Mouse (Mus musculus) forebrain, embryonic 15.5 days (tissue): Measurements from ENCODE around the gene Kalrn. TPM values are rescaled to one million over a fixed set of nuclear protein-coding genes. Genes with fewer than 3 reads are reported as not detected.

Source experiments
- ATAC-seq: fragments of 200-750 bp; cut with Nextera tagmentation; replicated peaks from 2 replicates; pipeline ENCODE4 v1.8.0; 2017; ENCODE audit warnings: mild to moderate bottlenecking, moderate TSS enrichment, moderate library complexity
- H3K27ac ChIP-seq: fragments of 300-500 bp; sonication (generic); replicated peaks from 2 replicates; pipeline ENCODE4 v1.5.1; 2015; ENCODE audit warnings: mild to moderate bottlenecking, inconsistent platforms
- H3K27me3 ChIP-seq: fragments of 300-500 bp; sonication (generic); 2 replicates; pipeline ENCODE4 v1.6.1; 2015; ENCODE audit warnings: inconsistent platforms
- H3K36me3 ChIP-seq: fragments of 300-500 bp; sonication (generic); 2 replicates; pipeline ENCODE4 v1.6.1; 2015; ENCODE audit warnings: mild to moderate bottlenecking, inconsistent platforms
- H3K4me1 ChIP-seq: fragments of 300-500 bp; sonication (generic); 2 replicates; pipeline ENCODE4 v1.6.1; 2015; ENCODE audit warnings: inconsistent platforms
- H3K4me2 ChIP-seq: fragments of 300-500 bp; sonication (generic); replicated peaks from 2 replicates; pipeline ENCODE4 v1.6.1; 2015; ENCODE audit warnings: mild to moderate bottlenecking, inconsistent platforms
- H3K4me3 ChIP-seq: fragments of 300-500 bp; sonication (generic); 2 replicates; pipeline ENCODE4 v1.5.1; 2015; ENCODE audit warnings: mild to moderate bottlenecking, inconsistent platforms
- H3K9ac ChIP-seq: fragments of 300-500 bp; sonication (generic); replicated peaks from 2 replicates; pipeline ENCODE4 v1.6.1; 2015; ENCODE audit warnings: mild to moderate bottlenecking, inconsistent platforms
- H3K9me3 ChIP-seq: fragments of 300-500 bp; sonication (generic); 2 replicates; pipeline ENCODE4 v1.6.1; 2016; ENCODE audit warnings: inconsistent platforms
- WGBS: fragments of 180-500 bp; shearing (Covaris S2); methylation state at CpG from one replicate; pipeline ENCODE4 v1.1.7; 2015; ENCODE audit warnings: mixed read lengths; 5-methylcytosine and 5-hydroxymethylcytosine counted together
- polyA plus RNA-seq: library from polyadenylated mRNA; unstranded; fragments of >200 nt; fragmentation: Nextera tagmentation; extraction: Ambion mirVana; gene quantifications from 2 replicates; pipeline ENCODE4 v1.2.1, GENCODE M21; 2015

Gene Kalrn
- polyA plus RNA-seq, 1 experiment from 2014 or later: 36.4 TPM

DNA sequence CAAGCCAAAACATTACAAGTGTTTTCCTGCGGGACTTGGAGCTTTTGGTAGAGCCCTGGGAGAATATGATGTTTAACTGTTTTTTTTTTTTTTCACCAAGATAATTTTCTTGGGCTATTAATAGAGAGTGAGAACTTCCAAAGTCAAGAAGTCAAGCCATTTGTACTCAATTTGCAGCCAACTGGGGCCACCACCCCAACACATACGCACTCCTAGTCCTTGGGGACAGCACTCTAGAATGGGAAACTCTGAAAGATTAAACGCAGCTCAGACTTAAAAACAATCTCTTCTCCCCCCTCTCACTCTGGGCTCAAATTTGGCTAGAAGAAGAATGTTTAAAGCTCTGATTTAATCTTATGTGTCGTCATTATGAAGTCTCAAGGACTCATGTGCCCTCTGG, 214.1 kb downstream of the Kalrn start:
- 94% methylated on average over 4 of the region's 4 CpGs for WGBS

DNA sequence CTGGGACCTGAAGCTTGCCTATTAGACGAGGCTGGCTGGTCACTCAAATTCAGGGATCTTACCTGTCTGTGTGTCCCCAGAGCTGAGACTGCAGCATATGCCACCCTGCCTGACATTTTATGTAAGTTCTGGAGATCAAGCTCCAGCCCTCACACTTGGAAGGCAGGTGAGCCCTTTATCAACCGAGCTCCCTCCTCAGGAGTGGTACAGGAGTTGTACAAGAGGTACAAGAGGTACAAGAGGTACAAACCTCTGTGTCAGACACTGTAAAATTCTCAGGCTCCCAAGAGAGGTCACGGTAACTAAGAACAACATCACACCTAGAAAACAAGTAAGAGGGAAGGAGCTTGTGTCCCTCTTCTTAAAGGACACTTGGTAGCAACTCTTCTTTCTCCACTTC, 217.8 kb downstream of the Kalrn start:
- Histone ChIP-seq H3K9me3 (no peaks in the 10 kb centered on the region), H3K27me3 (no peaks in the 10 kb centered on the region), H3K4me2 (no peak overlapping the region), H3K9ac (no peak overlapping the region), H3K4me1 (no peaks in the 10 kb centered on the region), H3K36me3 (peaks cover 2% of the 10 kb centered on the region; the same call in 1 of the 2 replicates), H3K27ac (no peak overlapping the region), H3K4me3 (no peak overlapping the region)
- ATAC-seq: no peak
- 90% methylated on average over 3 of the region's 3 CpGs for WGBS

More for the DNA sequence above, 214.1 kb downstream of the Kalrn start:
- ATAC-seq: no peak
- Histone ChIP-seq H3K4me3 (no peak overlapping the region), H3K9me3 (no peaks in the 10 kb centered on the region), H3K27ac (no peak overlapping the region), H3K4me2 (no peak overlapping the region), H3K36me3 (peaks cover 4% of the 10 kb centered on the region; the same call in 1 of the 2 replicates), H3K9ac (no peak overlapping the region), H3K27me3 (no peaks in the 10 kb centered on the region), H3K4me1 (no peaks in the 10 kb centered on the region)

DNA sequence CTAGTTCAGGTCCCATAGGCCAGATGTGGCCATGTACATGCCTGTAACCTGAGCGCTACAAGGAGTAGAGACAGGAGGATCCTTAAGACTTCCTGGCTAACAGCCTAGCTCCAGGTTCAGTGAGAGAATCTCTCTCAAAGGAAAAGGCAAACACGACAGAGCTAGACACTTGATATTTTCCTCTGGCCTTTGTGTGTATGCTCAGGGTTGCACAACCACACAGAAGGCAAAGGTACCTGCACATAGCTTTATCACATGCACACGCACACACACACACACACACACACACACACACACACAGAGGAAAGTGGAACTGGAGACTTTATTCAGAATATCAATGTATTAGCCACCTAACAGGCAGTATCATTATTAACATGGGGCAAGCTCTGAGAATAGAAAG, 219.3 kb downstream of the Kalrn start:
- Histone ChIP-seq H3K4me2 (no peak overlapping the region), H3K9me3 (no peaks in the 10 kb centered on the region), H3K4me1 (no peaks in the 10 kb centered on the region), H3K4me3 (no peak overlapping the region), H3K9ac (no peak overlapping the region), H3K27ac (no peak overlapping the region), H3K36me3 (no peaks in the 10 kb centered on the region), H3K27me3 (no peaks in the 10 kb centered on the region)
- 92% methylated on average over 3 of the region's 3 CpGs for WGBS
- ATAC-seq: no peak

DNA sequence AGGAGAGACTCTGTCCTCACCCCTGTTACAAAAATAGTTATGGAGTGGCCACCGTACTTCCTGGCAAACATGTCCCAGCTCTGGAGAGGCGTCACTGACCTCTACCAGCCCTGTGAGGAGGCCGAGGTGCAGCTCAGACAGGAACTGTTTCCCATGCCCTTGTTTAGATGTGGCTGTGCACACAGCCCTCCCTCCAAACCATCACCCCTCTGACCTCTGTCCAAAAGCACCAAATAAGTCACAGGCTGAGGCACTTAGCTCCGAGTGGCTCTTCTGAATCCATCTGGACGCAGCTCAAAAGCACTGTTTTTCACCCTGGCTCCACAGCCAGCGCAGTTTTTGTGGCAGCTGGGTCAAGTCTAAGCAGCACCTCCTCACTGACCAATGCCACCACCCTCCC, 220.6 kb downstream of the Kalrn start:
- H3K9me3 ChIP-seq: no peaks in the 10 kb centered on the region
- no peak overlapping the region for H3K4me2 ChIP-seq
- H3K27me3 ChIP-seq: no peaks in the 10 kb centered on the region
- no peak overlapping the region for H3K4me3 ChIP-seq
- 80% methylated on average over 6 of the region's 6 CpGs for WGBS
- no peak for ATAC-seq
- no peak overlapping the region for H3K27ac ChIP-seq
- no peak overlapping the region for H3K9ac ChIP-seq
- H3K4me1 ChIP-seq: no peaks in the 10 kb centered on the region
- no peaks in the 10 kb centered on the region for H3K36me3 ChIP-seq

DNA sequence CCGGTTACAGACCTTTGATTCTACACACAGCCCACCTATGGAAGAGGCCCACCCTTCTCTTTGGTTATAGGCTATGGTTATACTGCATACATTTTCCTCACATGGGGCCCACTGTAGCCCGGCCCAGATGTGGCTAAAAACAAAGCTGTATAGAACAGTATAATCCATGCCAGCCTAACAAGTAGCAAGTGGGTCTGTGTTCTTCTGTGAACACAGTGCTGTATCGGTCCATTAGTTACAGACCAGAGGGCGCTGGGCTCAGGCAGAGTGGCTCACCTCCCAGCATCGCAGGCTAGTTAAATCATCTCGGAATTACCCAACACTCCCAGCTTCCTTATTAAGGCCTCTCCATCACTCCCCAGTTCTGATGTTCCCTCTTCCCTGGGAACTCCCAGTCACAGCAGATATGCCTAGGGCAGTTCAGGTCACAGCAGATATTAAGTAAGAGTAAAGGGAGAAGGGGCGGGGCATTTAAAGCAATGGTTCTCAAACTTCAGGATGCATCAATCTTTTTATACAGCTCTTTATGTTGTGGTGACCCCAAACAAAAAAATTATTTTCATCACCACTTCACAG, 221.7 kb downstream of the Kalrn start:
- Histone ChIP-seq H3K4me2 (no peak overlapping the region), H3K27ac (no peak overlapping the region), H3K27me3 (no peaks in the 10 kb centered on the region), H3K4me3 (no peak overlapping the region), H3K9me3 (no peaks in the 10 kb centered on the region), H3K9ac (no peak overlapping the region), H3K4me1 (no peaks in the 10 kb centered on the region), H3K36me3 (no peaks in the 10 kb centered on the region)
- no peak for ATAC-seq
- 81% methylated on average over 7 of the region's 7 CpGs for WGBS

DNA sequence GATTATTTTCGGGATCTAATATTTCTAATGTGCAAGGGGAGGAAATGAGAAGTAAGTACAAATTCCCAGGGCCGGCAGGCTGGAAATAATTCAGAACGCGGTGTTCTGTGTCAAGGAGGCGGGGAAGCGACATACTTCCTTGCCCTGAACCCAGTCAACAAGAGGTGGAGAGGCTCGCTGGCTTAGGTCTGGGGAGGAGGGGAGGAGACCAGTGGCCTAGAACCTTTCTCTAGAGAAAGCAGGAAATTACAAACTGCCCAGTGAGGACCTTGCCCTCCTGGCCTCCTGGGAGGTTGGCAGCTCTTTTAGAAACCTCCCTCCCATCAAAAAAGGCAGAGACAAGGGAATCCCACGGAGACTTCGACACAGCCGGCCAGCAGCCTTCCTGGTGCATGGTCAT, 225.8 kb downstream of the Kalrn start:
- Histone ChIP-seq H3K9me3 (no peaks in the 10 kb centered on the region), H3K4me3 (no peak overlapping the region), H3K27me3 (no peaks in the 10 kb centered on the region), H3K9ac (no peak overlapping the region), H3K27ac (no peak overlapping the region), H3K36me3 (no peaks in the 10 kb centered on the region), H3K4me1 (peaks cover 16% of the 10 kb centered on the region), H3K4me2 (no peak overlapping the region)
- WGBS: 66% methylated on average over 10 of the region's 10 CpGs
- no peak for ATAC-seq

DNA sequence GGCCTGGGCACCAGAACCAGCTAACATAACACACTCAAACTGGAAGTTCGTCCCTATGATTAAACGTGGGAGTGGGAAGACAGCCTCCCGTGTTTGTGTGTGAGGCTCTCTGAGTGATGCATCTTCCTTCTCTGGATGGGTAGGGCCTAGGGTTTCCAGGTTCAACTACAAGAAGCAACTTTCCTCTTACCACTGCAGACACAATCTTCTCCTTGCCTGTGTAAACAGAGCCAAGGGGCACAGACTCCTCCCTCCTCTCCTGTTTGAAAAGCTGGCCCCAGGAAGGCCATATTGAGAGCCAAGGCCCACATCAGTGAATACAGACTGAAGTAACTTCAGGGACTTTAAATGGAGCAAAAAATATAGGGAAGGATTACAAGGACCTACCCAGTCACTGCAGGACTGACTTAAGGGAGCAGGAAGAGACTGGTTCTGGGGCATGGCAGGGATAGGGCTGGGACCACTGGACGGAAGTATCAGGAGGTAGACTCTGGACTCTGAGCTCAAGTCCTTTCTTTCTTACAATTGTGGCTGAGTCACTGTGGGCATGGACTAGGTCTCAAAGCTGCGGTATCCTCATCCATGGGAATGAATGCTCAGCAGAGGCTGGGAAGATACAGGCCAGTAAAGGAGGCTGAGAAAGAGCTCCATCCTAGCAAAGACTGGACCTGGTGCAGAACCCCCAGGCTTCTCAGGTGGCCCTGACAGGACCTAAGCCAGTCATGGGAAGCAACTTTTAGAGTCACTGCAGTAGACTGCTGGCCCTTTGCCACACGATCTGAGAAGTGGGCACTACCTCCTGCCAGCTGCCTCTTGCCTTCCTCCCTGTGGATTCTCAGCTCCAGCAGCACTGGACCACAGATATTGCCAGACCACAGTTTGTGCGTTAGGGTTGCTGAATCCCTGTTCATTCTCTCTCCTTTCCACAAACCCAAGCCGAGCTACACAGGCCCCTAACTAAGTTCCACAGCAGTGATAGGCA, 228.1 kb downstream of the Kalrn start:
- no peaks in the 10 kb centered on the region for H3K9me3 ChIP-seq
- no peak overlapping the region for H3K4me2 ChIP-seq
- 92% methylated on average over 8 of the region's 8 CpGs for WGBS
- peaks cover 29% of the 10 kb centered on the region for H3K4me1 ChIP-seq
- no peaks in the 10 kb centered on the region for H3K27me3 ChIP-seq
- ATAC-seq: no peak
- H3K4me3 ChIP-seq: no peak overlapping the region
- no peak overlapping the region for H3K9ac ChIP-seq
- H3K27ac ChIP-seq: no peak overlapping the region
- H3K36me3 ChIP-seq: no peaks in the 10 kb centered on the region

DNA sequence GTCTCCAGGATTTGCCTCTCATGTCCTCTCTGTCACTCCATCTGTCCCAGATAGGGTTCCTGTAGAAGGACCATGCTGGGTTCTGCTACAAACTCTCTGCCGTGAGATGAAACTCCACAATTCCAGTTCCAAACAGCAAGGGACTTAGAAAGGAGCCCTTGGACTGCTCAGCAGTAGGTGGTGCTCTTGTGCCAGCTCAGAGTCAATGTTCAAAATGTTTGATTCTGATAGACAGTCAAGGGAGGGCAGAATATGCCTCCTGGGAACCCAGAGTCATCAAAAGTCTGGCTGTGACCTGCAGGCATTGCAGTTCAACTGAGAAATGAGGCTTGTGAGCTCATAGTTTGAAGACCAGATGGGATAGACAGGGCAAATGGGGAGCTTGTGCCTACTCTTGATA, 229.4 kb downstream of the Kalrn start:
- Histone ChIP-seq H3K4me2 (no peak overlapping the region), H3K4me1 (peaks cover 32% of the 10 kb centered on the region), H3K27ac (no peak overlapping the region; the same call in 1 of the 2 replicates), H3K27me3 (no peaks in the 10 kb centered on the region), H3K4me3 (no peak overlapping the region), H3K9me3 (no peaks in the 10 kb centered on the region), H3K36me3 (no peaks in the 10 kb centered on the region), H3K9ac (no peak overlapping the region)
- ATAC-seq: 0 out of 2 replicates have a peak, but pooled peaks have one; percentile 32
- WGBS: 50% methylated on average over 1 of the region's 1 CpGs

DNA sequence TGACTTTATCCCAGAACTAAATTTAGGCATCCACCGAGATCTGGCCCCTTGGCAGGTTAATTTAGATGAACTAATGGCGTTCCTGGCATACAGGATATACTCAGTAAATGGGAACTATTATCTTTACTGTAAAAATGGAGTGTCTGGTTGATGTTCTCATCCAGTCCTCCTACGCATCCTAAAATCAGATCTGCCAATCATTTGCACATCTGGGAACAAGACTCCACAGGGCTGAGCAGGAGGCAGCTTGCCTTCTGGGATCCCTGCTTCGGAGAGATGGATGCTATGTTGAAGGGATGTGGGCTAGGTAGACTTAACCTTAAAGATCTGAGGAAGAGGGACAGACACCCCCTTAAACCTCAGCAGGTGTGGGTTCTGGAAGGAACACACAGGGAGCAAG, 230.2 kb downstream of the Kalrn start:
- H3K4me2 ChIP-seq: no peak overlapping the region
- no peak for ATAC-seq
- H3K4me1 ChIP-seq: peaks cover 39% of the 10 kb centered on the region
- no peaks in the 10 kb centered on the region for H3K27me3 ChIP-seq
- no peak overlapping the region for H3K4me3 ChIP-seq
- no peak overlapping the region for H3K9ac ChIP-seq
- H3K9me3 ChIP-seq: no peaks in the 10 kb centered on the region
- peak overlapping the region; percentile 79 for H3K27ac ChIP-seq
- WGBS: 81% methylated on average over 4 of the region's 4 CpGs
- no peaks in the 10 kb centered on the region for H3K36me3 ChIP-seq

DNA sequence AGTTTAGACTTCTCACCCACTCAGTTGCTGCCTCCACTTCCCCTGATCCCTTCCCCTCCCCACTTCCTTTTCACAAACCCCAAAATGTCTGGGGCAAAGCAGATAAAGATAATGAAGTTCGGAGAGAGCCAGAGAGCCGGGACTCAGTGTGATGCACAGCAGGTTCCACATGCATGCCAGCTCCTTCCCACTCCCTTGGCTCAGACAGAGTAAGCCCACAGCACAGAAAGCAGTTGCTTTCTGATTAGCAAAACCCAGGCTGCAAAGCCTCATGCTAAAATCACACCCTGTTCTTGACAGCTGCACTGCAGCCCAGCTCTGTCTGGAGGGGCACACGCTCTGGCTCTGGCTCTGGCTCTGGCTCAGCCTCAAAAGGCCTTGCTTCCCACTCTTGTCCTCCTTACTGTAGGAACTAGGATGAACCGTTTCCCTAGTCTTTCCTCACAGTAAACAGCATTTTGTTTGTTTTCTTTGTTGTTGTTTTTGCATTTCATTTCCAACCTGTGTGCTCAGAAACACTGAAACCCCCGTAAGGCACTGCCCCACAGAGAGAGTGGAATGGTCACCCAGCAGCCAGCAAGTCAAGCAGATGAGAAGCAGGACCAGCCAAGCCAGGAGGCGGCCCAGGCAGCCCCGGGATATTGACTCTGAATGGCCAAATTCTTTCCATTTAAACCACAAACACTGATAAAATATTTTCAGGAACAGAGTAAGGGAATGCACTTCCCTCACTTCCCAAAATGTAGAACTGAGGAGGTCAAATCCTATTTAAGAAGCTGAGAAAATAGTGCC, 230.8 kb downstream of the Kalrn start:
- H3K4me3 ChIP-seq: no peak overlapping the region
- no peaks in the 10 kb centered on the region for H3K36me3 ChIP-seq
- H3K27me3 ChIP-seq: no peaks in the 10 kb centered on the region
- WGBS: 43% methylated on average over 7 of the region's 7 CpGs
- peak overlapping the region; percentile 79 for H3K27ac ChIP-seq
- peaks cover 39% of the 10 kb centered on the region for H3K4me1 ChIP-seq
- H3K9ac ChIP-seq: 0 out of 2 replicates have a peak overlapping the region, but pooled peaks have one; percentile 17
- peak; percentile 86 for ATAC-seq
- no peak overlapping the region for H3K4me2 ChIP-seq
- no peaks in the 10 kb centered on the region for H3K9me3 ChIP-seq

DNA sequence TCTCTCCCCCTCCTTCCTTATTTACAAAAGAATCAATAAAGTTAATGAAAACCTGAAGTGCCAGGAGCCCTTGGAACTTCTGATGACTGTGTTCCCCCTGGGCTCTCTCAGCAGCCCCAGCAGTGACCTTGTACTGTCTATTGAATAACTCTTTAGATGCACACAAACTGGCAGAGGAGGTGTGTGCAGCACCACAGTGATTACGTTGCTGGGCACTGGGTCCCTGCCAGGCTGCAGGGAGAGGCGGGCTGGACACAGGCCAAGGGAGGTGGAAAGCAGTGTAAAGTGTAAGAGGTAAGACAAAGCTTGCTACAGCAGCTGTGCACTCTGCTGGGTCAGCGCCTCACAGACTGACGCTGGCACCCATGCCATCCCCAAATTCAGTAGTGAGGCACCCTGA, 238.4 kb downstream of the Kalrn start:
- Histone ChIP-seq H3K9me3 (no peaks in the 10 kb centered on the region), H3K27me3 (no peaks in the 10 kb centered on the region), H3K4me3 (no peak overlapping the region), H3K4me1 (peaks cover 46% of the 10 kb centered on the region), H3K9ac (no peak overlapping the region), H3K27ac (0 out of 2 replicates have a peak overlapping the region, but pooled peaks have one; percentile 13), H3K4me2 (no peak overlapping the region), H3K36me3 (peaks cover 6% of the 10 kb centered on the region)
- WGBS: 19% methylated on average over 4 of the region's 4 CpGs
- ATAC-seq: peak; percentile 49; the same call in 1 of the 2 replicates

DNA sequence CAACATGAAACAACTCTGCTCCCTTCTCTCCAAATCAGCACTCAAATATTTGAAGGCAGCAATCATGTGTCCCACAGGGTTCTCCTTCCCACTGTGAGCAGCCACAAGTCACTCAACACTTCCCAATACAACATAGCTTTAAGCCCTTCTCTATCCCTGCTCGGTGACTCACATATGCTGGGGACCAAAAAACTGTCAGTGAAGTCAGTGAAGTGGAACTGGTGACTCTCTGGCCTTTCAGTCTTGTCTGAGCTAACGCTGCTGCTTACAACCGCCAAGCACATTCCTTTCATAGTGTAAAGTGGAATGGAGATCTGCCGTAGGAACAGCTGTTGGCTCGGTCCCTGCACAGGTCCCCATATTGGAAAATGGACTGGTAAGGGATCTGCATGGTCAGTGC, 241.7 kb downstream of the Kalrn start:
- Histone ChIP-seq H3K36me3 (peaks cover 6% of the 10 kb centered on the region), H3K4me3 (no peak overlapping the region), H3K9me3 (no peaks in the 10 kb centered on the region), H3K27ac (no peak overlapping the region), H3K9ac (no peak overlapping the region), H3K27me3 (no peaks in the 10 kb centered on the region), H3K4me1 (peaks cover 37% of the 10 kb centered on the region), H3K4me2 (no peak overlapping the region)
- 54% methylated on average over 5 of the region's 5 CpGs for WGBS
- no peak for ATAC-seq
